Mouse (Mus musculus): ENCODE results near the gene Dennd4a. TPM values are rescaled to one million over a fixed set of nuclear protein-coding genes. Genes with fewer than 3 reads are reported as not detected.

Gene Dennd4a
- polyA plus RNA-seq, 1 experiment from 2014 or later: 5.2 TPM

DNA sequence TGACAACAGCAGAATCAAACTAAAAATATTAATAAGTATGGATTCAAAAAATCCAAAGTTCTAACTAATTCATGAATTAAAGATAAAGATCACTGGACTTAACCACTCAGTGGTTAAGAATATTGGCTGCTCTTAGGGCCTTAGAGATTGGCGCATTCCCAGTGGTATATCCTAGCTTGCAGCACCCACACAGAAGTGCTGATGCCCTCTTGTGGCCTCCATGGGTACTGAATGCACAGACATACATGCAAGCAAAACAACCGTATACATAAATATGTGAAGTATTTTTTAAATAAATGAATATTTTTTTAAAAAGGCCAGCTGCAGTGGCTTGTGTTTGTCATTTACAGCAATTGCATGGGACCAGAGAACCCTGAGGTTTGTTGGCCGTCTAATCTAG lies 92.2 kb downstream of the Dennd4a start:
- no peak for ATAC-seq (ENCODE audit: low FRiP score, low TSS enrichment)
- no peaks in the 10 kb centered on the region for H3K27me3 ChIP-seq (ENCODE audit: insufficient read depth, low read length)

GRCm38 (mm10) chr9:64904917-64905640 lies 93.9 kb downstream of the Dennd4a start:
- no peak for ATAC-seq (ENCODE audit: low FRiP score, low TSS enrichment)
- Histone ChIP-seq H3K4me1 (ENCODE audit: insufficient read depth, low read length) (no peaks in the 10 kb centered on the region), H3K4me2 (replicated peaks; ENCODE audit: low read depth, low read length) (no peak overlapping the region), H3K36me3 (ENCODE audit: insufficient read depth, low read length) (no peaks in the 10 kb centered on the region), H3K27me3 (ENCODE audit: insufficient read depth, low read length) (no peaks in the 10 kb centered on the region), H3K27ac (ENCODE audit: low read length) (no peak overlapping the region), H3K4me3 (ENCODE audit: low read length) (no peak overlapping the region), H3K9me3 (ENCODE audit: low read length) (no peaks in the 10 kb centered on the region), H3K9ac (replicated peaks; ENCODE audit: low read length) (no peak overlapping the region)
- WGBS: 88% methylated on average over 14 of the region's 14 CpGs

More for the DNA sequence above, 92.2 kb downstream of the Dennd4a start:
- no peaks in the 10 kb centered on the region for H3K4me1 ChIP-seq (ENCODE audit: insufficient read depth, low read length)
- no peak overlapping the region for H3K9ac ChIP-seq (replicated peaks; ENCODE audit: low read length)
- 64% methylated on average over 3 of the region's 3 CpGs for WGBS
- no peak overlapping the region for H3K27ac ChIP-seq (ENCODE audit: low read length)
- H3K9me3 ChIP-seq (ENCODE audit: low read length): no peaks in the 10 kb centered on the region
- H3K36me3 ChIP-seq (ENCODE audit: insufficient read depth, low read length): no peaks in the 10 kb centered on the region
- H3K4me2 ChIP-seq (replicated peaks; ENCODE audit: low read depth, low read length): no peak overlapping the region
- no peak overlapping the region for H3K4me3 ChIP-seq (ENCODE audit: low read length)

- H3K4me1 ChIP-seq (ENCODE audit: insufficient read depth, low read length): no peaks in the 10 kb centered on the region
- no peak overlapping the region for H3K4me2 ChIP-seq (replicated peaks; ENCODE audit: low read depth, low read length)
- WGBS: 90% methylated on average over 3 of the region's 3 CpGs
- H3K4me3 ChIP-seq (ENCODE audit: low read length): no peak overlapping the region
- H3K27me3 ChIP-seq (ENCODE audit: insufficient read depth, low read length): no peaks in the 10 kb centered on the region
- H3K27ac ChIP-seq (ENCODE audit: low read length): no peak overlapping the region
- no peaks in the 10 kb centered on the region for H3K9me3 ChIP-seq (ENCODE audit: low read length)
- no peak for ATAC-seq (ENCODE audit: low FRiP score, low TSS enrichment)
- H3K9ac ChIP-seq (replicated peaks; ENCODE audit: low read length): no peak overlapping the region
- no peaks in the 10 kb centered on the region for H3K36me3 ChIP-seq (ENCODE audit: insufficient read depth, low read length)
Measured at GRCm38 (mm10) chr9:64907441-64907840, 96.3 kb downstream of the Dennd4a start.

DNA sequence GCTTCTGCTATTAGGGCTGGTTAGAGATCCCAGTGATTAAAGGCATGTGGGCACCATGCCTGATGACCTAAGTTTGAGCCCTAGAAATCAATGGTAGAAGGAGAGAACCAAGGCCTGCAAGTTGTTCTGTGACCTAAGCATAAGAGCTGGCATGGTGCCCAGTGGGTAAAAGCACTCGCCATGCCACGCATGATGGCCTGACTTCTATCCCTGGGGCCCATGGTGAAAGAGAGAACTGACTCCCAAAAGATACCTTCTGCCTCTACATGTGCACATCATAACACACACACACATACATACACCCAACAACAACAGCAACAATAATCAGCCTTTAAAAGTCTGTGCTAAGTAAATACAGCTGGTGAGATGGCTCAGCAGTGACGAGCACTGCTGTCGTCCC lies 102.3 kb downstream of the Dennd4a start:
- no peak for ATAC-seq (ENCODE audit: low FRiP score, low TSS enrichment)
- WGBS: 93% methylated on average over 4 of the region's 4 CpGs
- Histone ChIP-seq H3K27me3 (ENCODE audit: insufficient read depth, low read length) (no peaks in the 10 kb centered on the region), H3K4me3 (ENCODE audit: low read length) (no peak overlapping the region), H3K4me2 (replicated peaks; ENCODE audit: low read depth, low read length) (no peak overlapping the region), H3K9ac (replicated peaks; ENCODE audit: low read length) (no peak overlapping the region), H3K27ac (ENCODE audit: low read length) (no peak overlapping the region), H3K4me1 (ENCODE audit: insufficient read depth, low read length) (no peaks in the 10 kb centered on the region), H3K9me3 (ENCODE audit: low read length) (peaks cover 5% of the 10 kb centered on the region; the same call in 1 of the 2 replicates), H3K36me3 (ENCODE audit: insufficient read depth, low read length) (peaks cover 4% of the 10 kb centered on the region; the same call in 1 of the 2 replicates)

DNA sequence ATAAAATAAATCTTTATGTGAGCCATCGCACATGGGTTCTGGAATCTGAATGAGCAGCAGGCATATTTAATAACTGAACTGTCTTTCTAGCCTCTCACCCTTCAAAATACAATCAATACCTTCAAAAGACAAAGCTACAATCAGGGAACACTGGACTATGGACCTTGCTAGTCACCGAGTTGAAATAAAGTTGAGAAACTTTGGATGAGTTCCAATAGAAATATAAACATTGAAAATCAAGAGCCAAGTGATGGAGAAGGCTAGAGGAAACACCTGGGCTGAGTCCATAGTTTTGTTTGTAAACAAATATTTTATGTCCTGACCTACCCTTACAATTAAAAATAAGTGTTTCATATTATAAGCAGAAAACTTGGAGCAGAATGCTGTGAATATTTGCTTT lies 102.8 kb downstream of the Dennd4a start:
- no peaks in the 10 kb centered on the region for H3K27me3 ChIP-seq (ENCODE audit: insufficient read depth, low read length)
- ATAC-seq (ENCODE audit: low FRiP score, low TSS enrichment): no peak
- WGBS: 78% methylated on average over 2 of the region's 2 CpGs
- H3K9me3 ChIP-seq (ENCODE audit: low read length): peaks cover 5% of the 10 kb centered on the region; the same call in 1 of the 2 replicates
- no peak overlapping the region for H3K9ac ChIP-seq (replicated peaks; ENCODE audit: low read length)
- no peaks in the 10 kb centered on the region for H3K4me1 ChIP-seq (ENCODE audit: insufficient read depth, low read length)
- no peak overlapping the region for H3K4me3 ChIP-seq (ENCODE audit: low read length)
- H3K4me2 ChIP-seq (replicated peaks; ENCODE audit: low read depth, low read length): no peak overlapping the region
- peaks cover 4% of the 10 kb centered on the region; the same call in 1 of the 2 replicates for H3K36me3 ChIP-seq (ENCODE audit: insufficient read depth, low read length)
- no peak overlapping the region for H3K27ac ChIP-seq (ENCODE audit: low read length)

- no peak overlapping the region for H3K4me3 ChIP-seq (ENCODE audit: low read length)
Measured at GRCm38 (mm10) chr9:64914629-64915028, 103.5 kb downstream of the Dennd4a start.

DNA sequence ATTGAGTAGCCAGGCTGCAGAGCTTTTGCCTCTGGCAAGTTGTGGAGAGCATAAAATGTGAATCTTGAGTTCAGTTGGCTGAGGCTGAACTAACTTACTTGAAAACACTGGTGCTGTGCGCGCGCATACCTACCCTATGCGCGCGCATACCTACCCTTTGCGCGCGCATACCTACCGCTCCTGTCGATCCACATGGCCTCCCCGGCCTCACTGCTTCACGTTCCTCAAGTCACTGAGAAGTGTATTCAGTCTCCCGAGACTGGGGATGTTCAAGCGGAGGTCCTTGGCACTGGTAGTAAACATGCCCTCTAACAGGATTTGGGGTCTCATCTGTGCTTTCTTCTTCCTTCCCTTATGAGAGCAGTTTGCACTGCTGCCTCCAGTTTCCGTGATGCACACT lies 107.4 kb downstream of the Dennd4a start:
- peak overlapping the region; percentile 52 for H3K4me2 ChIP-seq (replicated peaks; ENCODE audit: low read depth, low read length)
- peaks cover 2% of the 10 kb centered on the region; the same call in 1 of the 2 replicates for H3K36me3 ChIP-seq (ENCODE audit: insufficient read depth, low read length)
- WGBS: 38% methylated on average over 16 of the region's 16 CpGs
- peak overlapping the region; percentile 41 for H3K4me3 ChIP-seq (ENCODE audit: low read length)
- H3K4me1 ChIP-seq (ENCODE audit: insufficient read depth, low read length): no peaks in the 10 kb centered on the region
- peak; percentile 19; the same call in 1 of the 2 replicates for ATAC-seq (ENCODE audit: low FRiP score, low TSS enrichment)
- peaks cover 2% of the 10 kb centered on the region; the same call in 1 of the 2 replicates for H3K9me3 ChIP-seq (ENCODE audit: low read length)
- H3K9ac ChIP-seq (replicated peaks; ENCODE audit: low read length): peak overlapping the region; percentile 45
- no peaks in the 10 kb centered on the region for H3K27me3 ChIP-seq (ENCODE audit: insufficient read depth, low read length)
- no peak overlapping the region for H3K27ac ChIP-seq (ENCODE audit: low read length)

More at GRCm38 (mm10) chr9:64914629-64915028, 103.5 kb downstream of the Dennd4a start:
- WGBS: 74% methylated on average over 4 of the region's 4 CpGs
- Histone ChIP-seq H3K4me1 (ENCODE audit: insufficient read depth, low read length) (no peaks in the 10 kb centered on the region), H3K36me3 (ENCODE audit: insufficient read depth, low read length) (peaks cover 4% of the 10 kb centered on the region; the same call in 1 of the 2 replicates), H3K27ac (ENCODE audit: low read length) (no peak overlapping the region), H3K9ac (replicated peaks; ENCODE audit: low read length) (no peak overlapping the region), H3K27me3 (ENCODE audit: insufficient read depth, low read length) (no peaks in the 10 kb centered on the region), H3K9me3 (ENCODE audit: low read length) (peaks cover 5% of the 10 kb centered on the region; the same call in 1 of the 2 replicates), H3K4me2 (replicated peaks; ENCODE audit: low read depth, low read length) (no peak overlapping the region)
- no peak for ATAC-seq (ENCODE audit: low FRiP score, low TSS enrichment)

- Histone ChIP-seq H3K27ac (ENCODE audit: low read length) (no peak overlapping the region), H3K9me3 (ENCODE audit: low read length) (no peaks in the 10 kb centered on the region), H3K4me1 (ENCODE audit: insufficient read depth, low read length) (no peaks in the 10 kb centered on the region; the same call in 1 of the 2 replicates), H3K4me3 (ENCODE audit: low read length) (no peak overlapping the region), H3K36me3 (ENCODE audit: insufficient read depth, low read length) (no peaks in the 10 kb centered on the region), H3K4me2 (replicated peaks; ENCODE audit: low read depth, low read length) (no peak overlapping the region), H3K27me3 (ENCODE audit: insufficient read depth, low read length) (no peaks in the 10 kb centered on the region), H3K9ac (replicated peaks; ENCODE audit: low read length) (no peak overlapping the region)
- WGBS: 69% methylated on average over 5 of the region's 5 CpGs
- no peak for ATAC-seq (ENCODE audit: low FRiP score, low TSS enrichment)
Measured at GRCm38 (mm10) chr9:64925771-64926170, 114.6 kb downstream of the Dennd4a start.

- Histone ChIP-seq H3K27ac (ENCODE audit: low read length) (no peak overlapping the region), H3K4me2 (replicated peaks; ENCODE audit: low read depth, low read length) (no peak overlapping the region), H3K9me3 (ENCODE audit: low read length) (no peaks in the 10 kb centered on the region), H3K9ac (replicated peaks; ENCODE audit: low read length) (no peak overlapping the region), H3K4me1 (ENCODE audit: insufficient read depth, low read length) (no peaks in the 10 kb centered on the region; the same call in 1 of the 2 replicates), H3K4me3 (ENCODE audit: low read length) (no peak overlapping the region), H3K27me3 (ENCODE audit: insufficient read depth, low read length) (no peaks in the 10 kb centered on the region), H3K36me3 (ENCODE audit: insufficient read depth, low read length) (no peaks in the 10 kb centered on the region)
- WGBS: 74% methylated on average over 8 of the region's 8 CpGs
- no peak for ATAC-seq (ENCODE audit: low FRiP score, low TSS enrichment)
Measured at GRCm38 (mm10) chr9:64926201-64926991, 115.3 kb downstream of the Dennd4a start.

All from kidney, embryonic 16.5 days (tissue).